Mouse (Mus musculus) NIH3T3 (cell line): Measurements from ENCODE around the gene Srms.

ENCODE experiments used
- DNase-seq: peaks from one replicate; pipeline ENCODE4 v3.0.0-alpha.2; 2012; ENCODE audit warnings: low read depth

The Srms gene

GRCm38 (mm10) chr2:181213021-181213445 lies at the start of gene Srms:
Srms (minus strand) TSS chr2:181213185.
- no peak for DNase-seq

- peak; percentile 8 for DNase-seq
These were observed 40.3 kb upstream of the Srms start for GRCm38 (mm10) chr2:181253248-181253647.

- no peak for DNase-seq
These were observed 38.9 kb upstream of the Srms start for GRCm38 (mm10) chr2:181251841-181252240.

GRCm38 (mm10) chr2:181249217-181249616 lies 36.2 kb upstream of the Srms start:
- no peak for DNase-seq

GRCm38 (mm10) chr2:181245031-181245430 lies 32.0 kb upstream of the Srms start:
- DNase-seq, result no peak

GRCm38 (mm10) chr2:181243706-181244394 lies 30.9 kb upstream of the Srms start:
- peak; percentile 22 for DNase-seq

- no peak for DNase-seq
These were observed 29.3 kb upstream of the Srms start for GRCm38 (mm10) chr2:181242314-181242665.

GRCm38 (mm10) chr2:181241602-181242313 lies 28.8 kb upstream of the Srms start, which contains the start of gene Helz2:
Helz2 (minus strand) TSS chr2:181242027.
- DNase-seq, result peak; percentile 83

GRCm38 (mm10) chr2:181240806-181241440 lies 27.9 kb upstream of the Srms start:
- DNase-seq, result no peak

GRCm38 (mm10) chr2:181239261-181239660 lies 26.3 kb upstream of the Srms start:
- DNase-seq, result no peak

GRCm38 (mm10) chr2:181238861-181239260 lies 25.9 kb upstream of the Srms start:
- no peak for DNase-seq

- DNase-seq, result no peak
These were observed 25.2 kb upstream of the Srms start for GRCm38 (mm10) chr2:181238091-181238610.

GRCm38 (mm10) chr2:181237251-181238014 lies 24.4 kb upstream of the Srms start:
- DNase-seq, result no peak

- peak; percentile 9 for DNase-seq
These were observed 22.9 kb upstream of the Srms start for GRCm38 (mm10) chr2:181235681-181236566.

- no peak for DNase-seq
These were observed 21.7 kb upstream of the Srms start for GRCm38 (mm10) chr2:181234680-181235079.

- no peak for DNase-seq
These were observed 20.5 kb upstream of the Srms start for GRCm38 (mm10) chr2:181233443-181233842.

- no peak for DNase-seq
These were observed 18.2 kb upstream of the Srms start for GRCm38 (mm10) chr2:181231171-181231570.

- no peak for DNase-seq
These were observed 15.3 kb upstream of the Srms start for GRCm38 (mm10) chr2:181228335-181228734.

- DNase-seq, result no peak
These were observed 14.1 kb upstream of the Srms start for GRCm38 (mm10) chr2:181227122-181227521.

GRCm38 (mm10) chr2:181224994-181225393 lies 12.0 kb upstream of the Srms start:
- no peak for DNase-seq

GRCm38 (mm10) chr2:181220361-181220760 lies 7.4 kb upstream of the Srms start:
- DNase-seq, result peak; percentile 32
